Mouse (Mus musculus): ENCODE results near the gene Crabp2. TPM values are rescaled to one million over a fixed set of nuclear protein-coding genes. Genes with fewer than 3 reads are reported as not detected.
A peak's percentile ranks its signal among the peaks of the same experiment; 100 is the strongest.

Crabp2 gene
- total RNA-seq, 2 experiments from 2014 or later = 1.6 to 3.7 TPM

- no peak for TF ChIP-seq CTCF (conservative IDR thresholded peaks at IDR 0.05)
- peak overlapping the region; percentile 84 for H3K27ac ChIP-seq
- peak overlapping the region; percentile 52 for H3K4me3 ChIP-seq
- peak in 1 of 2 experiments; percentile 39 for DNase-seq (ENCODE audit: low spot score in 2 of 2)
Observed at GRCm38 (mm10) chr3:87910573-87911141, 37.8 kb upstream of the Crabp2 start.

- no peak for TF ChIP-seq CTCF (conservative IDR thresholded peaks at IDR 0.05)
- Histone ChIP-seq H3K4me3 (no peak overlapping the region), H3K27ac (no peak overlapping the region)
- DNase-seq (ENCODE audit: low spot score in 2 of 2) = no peak
Observed at GRCm38 (mm10) chr3:87913491-87913890, 35.0 kb upstream of the Crabp2 start.

- H3K27ac ChIP-seq = no peak overlapping the region
- no peak overlapping the region for H3K4me3 ChIP-seq
- TF ChIP-seq CTCF (conservative IDR thresholded peaks at IDR 0.05) = no peak
- DNase-seq (ENCODE audit: low spot score in 2 of 2) = no peak
Observed at GRCm38 (mm10) chr3:87913891-87914290, 34.6 kb upstream of the Crabp2 start.

GRCm38 (mm10) chr3:87916990-87917389, 31.5 kb upstream of the Crabp2 start:
- no peak overlapping the region for H3K27ac ChIP-seq
- TF ChIP-seq CTCF (conservative IDR thresholded peaks at IDR 0.05) = peak; percentile 54
- H3K4me3 ChIP-seq = no peak overlapping the region
- no peak for DNase-seq (ENCODE audit: low spot score in 2 of 2)

- Histone ChIP-seq H3K4me3 (no peak overlapping the region; the same call in 1 of the 2 replicates), H3K27ac (no peak overlapping the region)
- DNase-seq (ENCODE audit: low spot score in 2 of 2) = no peak
- no peak for TF ChIP-seq CTCF (conservative IDR thresholded peaks at IDR 0.05)
Observed at GRCm38 (mm10) chr3:87918551-87918950, 29.9 kb upstream of the Crabp2 start.

- peak within 1 kb of the TSS; percentile 82 for H3K4me3 ChIP-seq
- peak; percentile 7; the same call in 1 of the 2 replicates for TF ChIP-seq CTCF (conservative IDR thresholded peaks at IDR 0.05)
- peak within 1 kb of the TSS; percentile 87 for H3K27ac ChIP-seq
- DNase-seq (ENCODE audit: low spot score in 2 of 2) = peak; percentile 84 to 96
Observed at GRCm38 (mm10) chr3:87919336-87920108, 28.9 kb upstream of the Crabp2 start, which contains the start of gene Mrpl24. Gene Mrpl24, plus strand, starts transcription at chr3:87919506.

- no peak for DNase-seq (ENCODE audit: low spot score in 2 of 2)
- H3K27ac ChIP-seq = 0 out of 2 replicates have a peak overlapping the region, but pooled peaks have one; percentile 87
- peak; percentile 51 for TF ChIP-seq CTCF (conservative IDR thresholded peaks at IDR 0.05)
- peak overlapping the region; percentile 82 for H3K4me3 ChIP-seq
Observed at GRCm38 (mm10) chr3:87920270-87920943, 28.1 kb upstream of the Crabp2 start.

- Histone ChIP-seq H3K27ac (no peak overlapping the region), H3K4me3 (no peak overlapping the region)
- no peak for DNase-seq (ENCODE audit: low spot score in 2 of 2)
- no peak for TF ChIP-seq CTCF (conservative IDR thresholded peaks at IDR 0.05)
Observed at GRCm38 (mm10) chr3:87924996-87925395, 23.5 kb upstream of the Crabp2 start.

- Histone ChIP-seq H3K27ac (no peak overlapping the region), H3K4me3 (no peak overlapping the region)
- no peak for TF ChIP-seq CTCF (conservative IDR thresholded peaks at IDR 0.05)
- no peak for DNase-seq (ENCODE audit: low spot score in 2 of 2)
Observed at GRCm38 (mm10) chr3:87927452-87927851, 21.0 kb upstream of the Crabp2 start.

- TF ChIP-seq CTCF (conservative IDR thresholded peaks at IDR 0.05) = no peak
- peak overlapping the region; percentile 93 for H3K27ac ChIP-seq
- DNase-seq (ENCODE audit: low spot score in 2 of 2) = no peak
- H3K4me3 ChIP-seq = peak overlapping the region; percentile 66
Observed at GRCm38 (mm10) chr3:87929341-87930077, 19.0 kb upstream of the Crabp2 start.

GRCm38 (mm10) chr3:87930078-87930795, 18.2 kb upstream of the Crabp2 start, which contains the start of the genes Isg20l2 and Rrnad1:
Gene Isg20l2, plus strand, starts transcription at chr3:87930314.
Gene Rrnad1, minus strand, starts transcription at chr3:87930717.
- DNase-seq (ENCODE audit: low spot score in 2 of 2) = peak; percentile 98
- H3K27ac ChIP-seq = peak within 1 kb of the TSS; percentile 93
- TF ChIP-seq CTCF (conservative IDR thresholded peaks at IDR 0.05) = peak; percentile 80
- H3K4me3 ChIP-seq = peak within 1 kb of the TSS; percentile 66

GRCm38 (mm10) chr3:87934026-87934425, 14.4 kb upstream of the Crabp2 start:
- no peak for DNase-seq (ENCODE audit: low spot score in 2 of 2)

More at GRCm38 (mm10) chr3:87934026-87934425, 14.4 kb upstream of the Crabp2 start:
- TF ChIP-seq CTCF (conservative IDR thresholded peaks at IDR 0.05) = no peak
- Histone ChIP-seq H3K27ac (no peak overlapping the region), H3K4me3 (no peak overlapping the region)

Measured in layer of hippocampus, adult 2 months (tissue).